In genomic region chr14:80657408-80657807, GRCm38 (mm10) we compare ENCODE assay signal across 17 mouse cellular contexts.
DNase-seq lines count a peak whose midpoint lies in the region; ATAC-seq lines count a peak whose summit lies in the region.
"Had no signal": no experiment of that assay in that cellular context is flagged by ENCODE, and none has a peak within 500 bp of the region (broad histone marks: within the 10 kb centered on the region; RNA-seq: fewer than 3 reads in every experiment).

No protein-coding gene starts in this region.

- H3K9ac ChIP-seq in forebrain, embryonic 16.5 days (replicated peaks; ENCODE audit: low read depth, low read length), result no peak overlapping the region
- no peak overlapping the region for H3K9ac ChIP-seq in liver, embryonic 11.5 days (ENCODE audit: low read depth, low read length)
- H3K9ac ChIP-seq: hindbrain, embryonic 15.5 days; liver, embryonic 12.5 days; stomach, embryonic 15.5 days had no signal

- no peak overlapping the region for H3K4me3 ChIP-seq in forebrain, embryonic 16.5 days (replicated peaks; ENCODE audit: low read length)
- no peak overlapping the region for H3K4me3 ChIP-seq in forebrain, embryonic 10.5 days
- H3K4me3 ChIP-seq in liver, embryonic 11.5 days (ENCODE audit: low read depth, low read length), result no peak overlapping the region
- H3K4me3 ChIP-seq: hindbrain, embryonic 15.5 days; left cerebral cortex, adult 2 months; liver, embryonic 12.5 days; stomach, embryonic 15.5 days had no signal

- no peaks in the 10 kb centered on the region for H3K36me3 ChIP-seq in forebrain, embryonic 16.5 days (ENCODE audit: control insufficient read depth, insufficient read depth)
- no peaks in the 10 kb centered on the region for H3K36me3 ChIP-seq in forebrain, embryonic 10.5 days (replicated peaks)
- H3K36me3 ChIP-seq in liver, embryonic 11.5 days (ENCODE audit: control insufficient read depth, insufficient read depth, low read length), result no peaks in the 10 kb centered on the region
- H3K36me3 ChIP-seq: hindbrain, embryonic 15.5 days; liver, embryonic 12.5 days; stomach, embryonic 15.5 days had no signal

- H3K4me2 ChIP-seq in forebrain, embryonic 16.5 days (ENCODE audit: low read length), result no peak overlapping the region
- no peak overlapping the region for H3K4me2 ChIP-seq in liver, embryonic 11.5 days
- H3K4me2 ChIP-seq: hindbrain, embryonic 15.5 days; liver, embryonic 12.5 days; stomach, embryonic 15.5 days had no signal

- H3K27me3 ChIP-seq in forebrain, embryonic 16.5 days (replicated peaks; ENCODE audit: control insufficient read depth, insufficient read depth, low read length), result no peaks in the 10 kb centered on the region
- no peaks in the 10 kb centered on the region for H3K27me3 ChIP-seq in forebrain, embryonic 10.5 days (ENCODE audit: poor library complexity, severe bottlenecking)
- no peaks in the 10 kb centered on the region for H3K27me3 ChIP-seq in liver, embryonic 11.5 days (replicated peaks; ENCODE audit: control insufficient read depth, insufficient read depth, low read length)
- H3K27me3 ChIP-seq: hindbrain, embryonic 15.5 days; liver, embryonic 12.5 days; stomach, embryonic 15.5 days had no signal

- H3K4me1 ChIP-seq in forebrain, embryonic 16.5 days (replicated peaks; ENCODE audit: control insufficient read depth, insufficient read depth, low read length), result no peaks in the 10 kb centered on the region
- H3K4me1 ChIP-seq in forebrain, embryonic 10.5 days, result no peaks in the 10 kb centered on the region
- no peaks in the 10 kb centered on the region for H3K4me1 ChIP-seq in liver, embryonic 11.5 days (replicated peaks; ENCODE audit: control insufficient read depth, insufficient read depth, low read length)
- H3K4me1 ChIP-seq: hindbrain, embryonic 15.5 days; liver, embryonic 12.5 days; stomach, embryonic 15.5 days had no signal

- H3K27ac ChIP-seq in forebrain, embryonic 16.5 days (ENCODE audit: low read length), result no peak overlapping the region
- H3K27ac ChIP-seq in forebrain, embryonic 10.5 days, result no peak overlapping the region
- no peak overlapping the region for H3K27ac ChIP-seq in liver, embryonic 11.5 days (ENCODE audit: low read depth, low read length)
- H3K27ac ChIP-seq: hindbrain, embryonic 15.5 days; left cerebral cortex, adult 2 months; liver, embryonic 12.5 days; stomach, embryonic 15.5 days had no signal

- 80% methylated on average over 6 of the region's 6 CpGs for WGBS in forebrain, embryonic 16.5 days
- WGBS in forebrain, embryonic 10.5 days, result 87% methylated on average over 6 of the region's 6 CpGs
- WGBS in liver, embryonic 11.5 days, result 86% methylated on average over 6 of the region's 6 CpGs

- no peaks in the 10 kb centered on the region for H3K9me3 ChIP-seq in forebrain, embryonic 16.5 days (ENCODE audit: control insufficient read depth, low read length)
- H3K9me3 ChIP-seq in forebrain, embryonic 10.5 days, result no peaks in the 10 kb centered on the region
- no peaks in the 10 kb centered on the region for H3K9me3 ChIP-seq in liver, embryonic 11.5 days (ENCODE audit: control insufficient read depth, low read length)
- H3K9me3 ChIP-seq: hindbrain, embryonic 15.5 days; liver, embryonic 12.5 days; stomach, embryonic 15.5 days had no signal

- ATAC-seq in forebrain, embryonic 16.5 days, result peak; percentile 38; the same call in 1 of the 2 replicates
- no peak for ATAC-seq in liver, embryonic 11.5 days (replicated peaks; ENCODE audit: low FRiP score)
- ATAC-seq: liver, embryonic 12.5 days had no signal

- DNase-seq in forebrain, embryonic 10.5 days (ENCODE audit: extremely low spot score, low spot score), result no peak
- peak; percentile 50 for DNase-seq in right cerebral cortex, adult 18-20 months
- DNase-seq in right cerebral cortex, postnatal 4 days, result no peak
- peak; percentile 14 to 49 for DNase-seq in layer of hippocampus, postnatal 14 days (ENCODE audit: low spot score in 2 of 2)
- DNase-seq in cerebellum, adult 8-10 months, result no peak
- DNase-seq in heart, adult 18-20 months, result no peak
- DNase-seq in liver, embryonic 11.5 days (ENCODE audit: low spot score), result no peak
- DNase-seq: adrenal gland, postnatal 10 days; B cell, adult 2 months; heart, postnatal 10 days; kidney, adult 8-10 months; thymus, postnatal 4 days had no signal

Comparison
In these comparisons a context has a peak if more than half of its experiments do, and no peak if none do; other contexts are left out.
1. DNase-seq: peak in right cerebral cortex, adult 18-20 months (single experiment) and layer of hippocampus, postnatal 14 days (2 of 2); none in forebrain, embryonic 10.5 days (single experiment), right cerebral cortex, postnatal 4 days (single experiment), cerebellum, adult 8-10 months (single experiment), heart, adult 18-20 months (0 of 2) and liver, embryonic 11.5 days (single experiment).